Mouse (Mus musculus) ES-E14 (cell line): ENCODE results near the gene Ralbp1. TPM values are rescaled to one million over a fixed set of nuclear protein-coding genes. Genes with fewer than 3 reads are reported as not detected.

ENCODE experiments used
- DNase-seq: peaks from one replicate; pipeline ENCODE4 v3.0.0-alpha.2; 2013; ENCODE audit warnings: low read depth, low spot score
- H3K27ac ChIP-seq: 2 replicates; pipeline ENCODE4 v1.5.1; 2012; ENCODE audit warnings: low read depth, mild to moderate bottlenecking, low read length, moderate library complexity, mixed read lengths; ENCODE audit not compliant: poor library complexity, insufficient read depth, severe bottlenecking
- H3K36me3 ChIP-seq: 2 replicates; pipeline ENCODE4 v1.6.1; 2012; ENCODE audit warnings: mild to moderate bottlenecking, low read length, moderate library complexity, mixed read lengths; ENCODE audit not compliant: control insufficient read depth, poor library complexity, insufficient read depth, severe bottlenecking
- H3K4me1 ChIP-seq, 2 experiments: fragments of 150-350 bp in 1 of 2; sonication (generic) in 1 of 2; 2 replicates each; pipeline ENCODE4 v1.6.1; 2012; ENCODE audit warnings: low read length in 2 of 2, mild to moderate bottlenecking in 1 of 2, mixed read lengths in 1 of 2; ENCODE audit not compliant: control insufficient read depth in 2 of 2, insufficient read depth in 2 of 2, poor library complexity in 1 of 2
- H3K4me3 ChIP-seq, 2 experiments: fragments of 150-350 bp in 1 of 2; sonication (generic) in 1 of 2; 2 replicates each; pipeline ENCODE4 v1.5.1; 2012; ENCODE audit warnings: low read length in 2 of 2, low read depth in 1 of 2, mild to moderate bottlenecking in 1 of 2, mixed read lengths in 1 of 2; ENCODE audit not compliant: insufficient read depth in 1 of 2, poor library complexity in 1 of 2, severe bottlenecking in 1 of 2
- H3K9ac ChIP-seq: 2 replicates; pipeline ENCODE4 v1.6.1; 2012; ENCODE audit warnings: low read depth, mild to moderate bottlenecking, low read length, mixed read lengths; ENCODE audit not compliant: poor library complexity, insufficient read depth, severe bottlenecking
- H3K9me3 ChIP-seq: fragments of 150-350 bp; sonication (generic); 2 replicates; pipeline ENCODE4 v1.6.1; 2012; ENCODE audit warnings: low read depth, mild to moderate bottlenecking, low read length; ENCODE audit not compliant: control insufficient read depth, insufficient read depth
- CHD2 ChIP-seq: IDR thresholded peaks from 2 replicates; pipeline ENCODE4 v1.6.1; 2014; ENCODE audit warnings: mild to moderate bottlenecking, low read depth, low read length, inconsistent platforms
- HCFC1 ChIP-seq: IDR thresholded peaks from 2 replicates; pipeline ENCODE4 v1.6.1; 2012; ENCODE audit warnings: low read length, inconsistent platforms, borderline replicate concordance; ENCODE audit not compliant: insufficient read depth
- MAFK ChIP-seq: IDR thresholded peaks from 2 replicates; pipeline ENCODE4 v1.6.1; 2014; ENCODE audit warnings: mild to moderate bottlenecking, low read depth, low read length, inconsistent platforms; ENCODE audit not compliant: insufficient read depth
- ZC3H11A ChIP-seq: IDR thresholded peaks from 2 replicates; pipeline ENCODE4 v1.6.1; 2012; ENCODE audit warnings: low read depth, mild to moderate bottlenecking, inconsistent platforms, low read length, borderline replicate concordance
- ZNF384 ChIP-seq: IDR thresholded peaks from 2 replicates; pipeline ENCODE4 v1.6.1; 2012; ENCODE audit warnings: low read depth, low read length, inconsistent platforms
- in situ Hi-C, 2 experiments: fragments of 600-800 bp; cut with MboI; formaldehyde crosslinking; loops; one replicate each; pipeline ENCODE4 v1.15.1; 2025; ENCODE audit warnings: low sequenced_read_pairs in 2 of 2, inconsistent platforms in 1 of 2; ENCODE audit not compliant: unreplicated experiment in 2 of 2
- total RNA-seq: library from RNA; depleted of rRNA; stranded (reverse); fragments of 300-350 nt; gene quantifications from 2 replicates; pipeline ENCODE4 v1.2.3, GENCODE M21; 2012

Gene Ralbp1
- total RNA-seq, 1 experiment = 57.6 TPM

GRCm38 (mm10) chr17:65836746-65837145 is 48.9 kb downstream of the Ralbp1 start:
- Histone ChIP-seq H3K9ac (no peak overlapping the region), H3K4me1 (no peaks in the 10 kb centered on the region), H3K27ac (no peak overlapping the region; the same call in 1 of the 2 replicates), H3K36me3 (peaks cover 55% of the 10 kb centered on the region), H3K9me3 (no peaks in the 10 kb centered on the region), H3K4me3 (no peak overlapping the region)
- no peak for TF ChIP-seq HCFC1
- no peak for TF ChIP-seq ZC3H11A
- no peak for TF ChIP-seq ZNF384
- no peak for TF ChIP-seq CHD2
- no peak for TF ChIP-seq MAFK
- DNase-seq = no peak
- in situ Hi-C loops = no loop called here

- H3K9me3 ChIP-seq = no peaks in the 10 kb centered on the region
- H3K36me3 ChIP-seq = peaks cover 55% of the 10 kb centered on the region
- H3K4me3 ChIP-seq = no peak overlapping the region
- in situ Hi-C loops = no loop called here
- H3K27ac ChIP-seq = no peak overlapping the region
- H3K4me1 ChIP-seq = no peaks in the 10 kb centered on the region
- no peak for DNase-seq
- H3K9ac ChIP-seq = no peak overlapping the region
- TF ChIP-seq ZNF384 (no peak), HCFC1 (no peak), ZC3H11A (no peak), CHD2 (no peak), MAFK (no peak)
Observed at GRCm38 (mm10) chr17:65833891-65834290, 51.7 kb downstream of the Ralbp1 start.

- no peak overlapping the region for H3K27ac ChIP-seq
- no peak for DNase-seq
- no peak overlapping the region for H3K9ac ChIP-seq
- no peaks in the 10 kb centered on the region for H3K9me3 ChIP-seq
- H3K4me1 ChIP-seq = no peaks in the 10 kb centered on the region; a peak in 1 of 4 replicates
- H3K36me3 ChIP-seq = peaks cover 40% of the 10 kb centered on the region
- H3K4me3 ChIP-seq = no peak overlapping the region
- in situ Hi-C loops = no loop called here
- no peak for TF ChIP-seq HCFC1
- TF ChIP-seq CHD2 = no peak
- no peak for TF ChIP-seq ZC3H11A
- TF ChIP-seq ZNF384 = no peak
Observed at GRCm38 (mm10) chr17:65830216-65830863, 55.3 kb downstream of the Ralbp1 start.

GRCm38 (mm10) chr17:65828951-65829350 is 56.6 kb downstream of the Ralbp1 start:
- Histone ChIP-seq H3K9me3 (no peaks in the 10 kb centered on the region), H3K27ac (no peak overlapping the region), H3K9ac (no peak overlapping the region), H3K36me3 (peaks cover 34% of the 10 kb centered on the region), H3K4me3 (no peak overlapping the region), H3K4me1 (no peaks in the 10 kb centered on the region; a peak in 1 of 4 replicates)
- in situ Hi-C loops = no loop called here
- no peak for TF ChIP-seq ZC3H11A
- no peak for DNase-seq

- DNase-seq = no peak
- no peak overlapping the region for H3K9ac ChIP-seq
- no peak for TF ChIP-seq MAFK
- no peak for TF ChIP-seq HCFC1
- TF ChIP-seq ZC3H11A = no peak
- TF ChIP-seq CHD2 = no peak
- no peak for TF ChIP-seq ZNF384
- H3K9me3 ChIP-seq = no peaks in the 10 kb centered on the region
- in situ Hi-C loops = no loop called here
- H3K4me1 ChIP-seq = no peaks in the 10 kb centered on the region; a peak in 1 of 4 replicates
- H3K27ac ChIP-seq = no peak overlapping the region
- H3K4me3 ChIP-seq = no peak overlapping the region
- H3K36me3 ChIP-seq = peaks cover 34% of the 10 kb centered on the region
Observed at GRCm38 (mm10) chr17:65827904-65828303, 57.7 kb downstream of the Ralbp1 start.
